Mouse (Mus musculus) kidney, adult 9 months (tissue): ENCODE data around the gene Cep350.

Experiments used
- DNase-seq: peaks from one replicate; pipeline ENCODE4 v3.0.0; 2022

The Cep350 gene

DNA sequence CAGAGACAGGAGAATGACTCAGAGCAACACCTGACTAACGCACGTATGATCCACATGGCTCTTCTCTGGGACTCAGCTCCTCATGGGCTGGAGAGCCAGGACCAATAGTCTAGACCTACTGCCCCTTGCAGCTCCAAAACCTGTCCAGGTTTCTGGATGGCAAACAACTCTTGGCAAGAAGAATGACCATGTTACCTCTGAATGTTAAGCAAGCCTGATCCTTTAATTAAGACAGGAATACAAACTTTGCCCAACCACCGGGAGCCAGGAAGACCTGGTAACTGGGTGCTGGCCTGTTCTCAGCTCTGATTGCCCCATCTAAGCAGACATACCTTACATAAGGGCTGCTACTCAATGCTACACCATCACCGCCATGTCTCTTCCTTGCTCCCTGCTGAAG is 164.8 kb downstream of the Cep350 start:
- DNase-seq: no peak

DNA sequence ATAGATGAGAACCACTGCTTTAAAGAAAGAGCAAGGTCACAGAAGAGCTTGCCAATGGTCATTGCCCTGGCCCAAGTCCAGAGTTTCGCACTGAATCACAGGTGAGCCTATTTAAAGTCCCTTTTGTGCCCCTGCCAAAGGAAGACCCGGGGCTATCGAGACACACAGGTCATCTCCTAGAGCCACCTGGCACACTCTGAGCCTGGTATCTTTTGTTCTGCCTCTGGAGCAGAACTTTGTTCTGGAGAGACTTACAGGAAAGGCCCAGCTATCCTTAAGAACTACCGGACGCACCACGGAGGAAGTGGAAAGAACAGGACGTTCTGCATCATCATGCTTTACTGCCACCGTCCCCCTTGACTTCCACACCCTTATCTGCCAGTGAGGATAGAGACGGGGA is 167.4 kb downstream of the Cep350 start:
- peak; percentile 23 for DNase-seq

DNA sequence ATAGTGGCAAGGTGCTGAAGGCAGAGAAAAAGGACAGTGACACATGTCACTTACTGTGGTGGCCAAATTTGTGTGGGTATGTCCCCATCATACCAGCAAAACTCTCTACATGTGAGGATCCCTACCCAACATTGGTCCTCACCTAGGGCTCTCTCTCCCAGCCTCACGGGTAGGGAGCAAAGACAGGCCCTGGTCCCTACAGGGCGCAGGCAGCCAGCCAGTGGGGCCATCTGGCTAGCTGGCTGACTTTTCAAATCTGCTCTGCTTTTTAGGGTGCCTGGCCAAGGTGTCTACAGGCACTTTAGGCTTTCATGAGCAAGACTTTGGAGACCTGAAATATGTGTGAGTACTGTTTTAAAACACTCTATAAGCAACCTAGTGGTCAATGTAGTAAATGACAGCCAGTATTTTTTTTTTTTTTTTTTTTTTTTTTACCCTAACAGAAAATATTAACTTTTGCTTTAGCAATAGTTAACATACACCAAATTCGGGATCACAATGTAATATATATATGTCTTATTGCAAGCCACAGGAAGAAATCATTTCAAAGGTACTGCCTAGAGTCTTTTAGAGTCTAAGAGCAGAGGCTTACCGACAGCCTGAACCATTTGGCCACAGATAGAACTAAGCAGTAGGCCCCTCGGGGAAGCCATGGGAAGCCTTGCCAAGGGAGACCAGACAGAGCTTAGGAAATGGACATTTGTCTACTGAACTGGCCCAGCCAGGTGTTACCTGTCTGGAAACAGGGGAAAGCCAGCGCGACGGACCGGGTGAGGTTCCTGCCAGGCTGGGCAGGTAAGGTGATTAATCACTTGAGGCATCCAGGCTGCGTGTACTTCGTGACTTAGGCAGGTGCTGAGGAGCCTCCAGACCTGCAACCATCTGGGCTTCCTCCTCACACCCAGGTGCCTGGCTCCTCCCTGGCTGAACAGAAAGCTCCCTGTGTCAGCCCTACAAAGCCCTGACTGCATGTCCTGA is 171.8 kb downstream of the Cep350 start:
- no peak for DNase-seq

DNA sequence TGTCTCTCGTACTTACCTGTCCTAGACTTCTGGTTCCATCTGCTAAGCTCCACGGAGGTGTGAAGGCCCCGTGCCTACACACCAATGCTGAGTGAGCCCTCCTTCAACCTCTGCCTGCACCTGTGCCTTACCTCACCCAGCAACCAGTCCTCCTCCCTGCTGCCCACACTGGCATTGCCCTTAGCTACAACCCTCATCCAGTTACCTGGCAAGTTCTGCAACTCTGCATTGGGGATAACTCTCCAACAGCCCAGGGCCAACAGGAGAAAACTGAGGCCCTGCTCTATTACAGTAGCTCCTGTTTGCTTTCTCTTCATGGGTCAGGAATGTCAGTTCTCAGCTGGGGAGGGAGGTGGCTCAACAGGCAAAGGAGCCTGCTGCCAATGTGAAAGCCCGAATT is 175.1 kb downstream of the Cep350 start:
- DNase-seq: no peak

DNA sequence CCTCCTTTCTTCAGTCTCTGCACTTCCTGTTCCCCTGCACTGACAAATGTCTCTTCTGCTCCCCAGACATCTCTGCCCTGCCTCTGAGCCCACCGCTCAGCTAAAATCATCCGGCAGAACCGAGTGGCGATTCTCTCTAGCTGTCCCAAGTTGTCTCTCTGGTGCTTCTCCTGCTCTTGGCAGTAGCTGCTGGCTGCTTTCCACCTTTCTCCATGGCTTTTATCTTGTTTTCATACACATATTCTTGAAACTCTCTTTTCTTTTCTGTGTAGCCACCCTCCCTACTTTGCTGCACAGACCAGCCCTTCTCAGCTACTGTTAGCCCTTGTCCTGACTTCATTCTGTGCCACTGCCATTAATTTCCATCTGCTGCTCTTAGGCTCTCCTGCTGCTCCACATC is 175.6 kb downstream of the Cep350 start:
- no peak for DNase-seq

DNA sequence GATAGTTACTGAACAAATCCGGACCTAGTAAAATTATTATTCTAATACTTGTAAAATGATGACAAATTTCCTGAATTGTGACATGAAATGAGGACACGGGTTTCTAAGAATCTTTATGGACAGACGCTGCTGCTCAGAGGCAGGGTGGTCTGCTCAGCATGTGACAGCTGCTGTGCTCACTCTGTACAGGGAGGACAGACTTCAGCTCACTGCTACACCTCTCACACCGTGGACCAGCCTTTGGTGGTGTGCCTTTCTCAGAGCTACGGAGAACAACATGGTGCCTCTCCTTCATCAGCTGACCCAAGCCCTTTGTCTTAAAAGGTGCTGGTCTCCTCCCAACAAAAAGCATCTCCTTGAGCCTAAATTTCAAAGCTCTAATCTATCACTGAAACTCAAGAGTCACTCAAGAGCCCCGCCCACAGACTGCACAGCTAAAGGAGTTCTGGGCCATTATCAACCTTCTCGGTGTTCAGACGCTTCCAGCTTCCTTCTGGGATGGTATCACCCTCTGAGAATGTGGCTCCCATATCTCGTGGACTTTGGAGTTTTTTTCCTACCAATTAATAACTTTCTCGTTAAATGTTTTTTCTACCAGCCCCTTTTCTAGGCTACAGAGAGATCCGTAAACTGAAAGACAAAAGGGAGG is 176.2 kb downstream of the Cep350 start:
- no peak for DNase-seq

DNA sequence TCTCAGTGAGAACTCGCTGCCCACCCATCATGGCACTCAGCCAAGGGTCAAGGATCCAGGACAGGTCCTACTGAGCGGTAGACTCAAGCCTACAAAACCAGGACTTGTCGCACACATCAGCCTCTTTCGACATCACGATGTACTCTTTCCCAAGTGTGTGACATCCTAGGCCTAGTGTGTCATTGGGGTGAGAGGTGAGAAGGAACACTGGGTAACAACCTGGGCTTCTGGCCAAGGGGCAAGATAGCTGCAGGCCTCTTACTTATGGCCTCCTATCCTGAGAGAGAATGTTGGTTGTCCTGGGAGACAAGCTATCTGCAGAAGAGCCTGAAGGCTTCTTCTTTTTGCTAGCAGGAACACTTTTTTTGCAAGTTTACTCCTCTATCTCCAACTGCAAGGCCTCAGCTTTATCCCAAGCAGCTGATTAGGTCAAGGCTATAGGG is 177.2 kb downstream of the Cep350 start:
- DNase-seq: no peak
